Mouse (Mus musculus) c-Kit-negative CD71-positive TER-119-positive erythroid progenitor cells, embryonic 14.5 days (primary cell): ENCODE data around the gene Megf8.

ENCODE experiments used
- DNase-seq: peaks from one replicate; pipeline ENCODE4 v3.0.0-alpha.2; 2013; ENCODE audit warnings: low read depth, low spot score

Megf8 gene

GRCm38 (mm10) chr7:25279076-25279860 lies 37.7 kb upstream of the Megf8 start:
- DNase-seq = no peak

GRCm38 (mm10) chr7:25279861-25280791 lies 36.8 kb upstream of the Megf8 start:
- no peak for DNase-seq

GRCm38 (mm10) chr7:25281166-25281733 lies 35.7 kb upstream of the Megf8 start:
- DNase-seq = no peak

- DNase-seq = peak; percentile 92
Observed at GRCm38 (mm10) chr7:25281734-25282601, 35.0 kb upstream of the Megf8 start.

DNA sequence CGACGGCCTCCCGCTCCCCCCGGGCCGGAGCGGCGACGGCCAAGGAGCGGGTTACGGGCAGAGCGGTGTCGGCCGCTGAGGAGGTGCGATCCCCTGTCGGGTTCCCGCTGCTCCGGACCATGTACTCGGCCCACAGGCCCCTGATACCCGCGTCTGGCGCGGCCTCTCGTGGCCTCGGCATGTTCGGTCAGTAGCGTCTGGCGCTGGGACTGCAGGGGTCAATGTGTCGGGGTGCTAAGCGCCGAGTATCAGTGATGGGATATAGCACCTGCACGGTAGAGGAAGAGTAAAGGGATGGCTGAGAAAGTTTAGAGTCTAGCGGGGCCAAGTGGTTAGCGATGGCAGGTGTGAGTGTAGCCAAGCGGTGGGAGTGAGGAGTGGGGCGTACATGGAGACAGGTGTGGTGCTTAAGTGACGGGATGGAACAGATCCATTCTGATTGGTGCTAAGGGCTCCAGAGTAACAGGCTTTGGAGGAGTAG lies 34.2 kb upstream of the Megf8 start:
- DNase-seq = no peak

DNA sequence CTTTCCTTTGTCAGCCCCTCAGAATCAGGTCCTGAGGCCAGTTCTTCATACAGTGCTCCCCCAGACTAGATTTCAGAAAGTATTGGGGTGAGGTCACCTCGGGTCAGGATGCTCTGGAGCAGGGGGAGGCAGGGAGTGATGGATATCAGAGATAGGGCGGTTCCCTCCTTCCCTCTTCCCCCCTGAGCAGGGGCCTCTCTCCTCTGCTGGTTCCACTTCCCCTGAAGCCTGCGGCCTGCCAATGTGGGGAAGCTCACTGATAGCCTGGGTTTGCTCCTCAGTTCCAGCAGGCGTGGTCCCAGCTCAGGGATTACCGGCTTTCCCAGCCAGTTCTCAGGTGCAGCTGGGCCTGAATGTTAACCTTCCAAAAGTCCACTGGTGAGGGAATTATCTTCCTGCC lies 33.3 kb upstream of the Megf8 start:
- DNase-seq = no peak

DNA sequence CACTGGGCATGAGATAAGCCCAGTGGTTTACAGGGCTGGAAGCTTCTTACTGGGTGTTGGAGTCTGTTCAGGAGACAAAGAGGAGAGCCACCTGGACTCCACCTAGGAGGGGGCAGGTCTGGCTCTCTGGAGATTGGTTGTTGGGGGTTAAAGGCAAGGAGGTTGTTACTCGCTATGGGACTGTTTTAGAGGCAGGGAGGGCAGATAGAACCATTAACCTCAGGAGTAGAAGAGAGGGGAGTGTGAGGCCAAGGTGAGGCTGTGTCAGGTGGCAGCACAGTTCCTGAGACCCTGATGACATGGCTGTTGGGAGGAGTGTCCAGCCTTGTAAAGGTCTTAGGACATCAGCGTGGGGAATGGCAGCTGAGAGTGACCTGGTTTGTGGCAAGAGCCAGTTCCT lies 32.8 kb upstream of the Megf8 start:
- DNase-seq = no peak

DNA sequence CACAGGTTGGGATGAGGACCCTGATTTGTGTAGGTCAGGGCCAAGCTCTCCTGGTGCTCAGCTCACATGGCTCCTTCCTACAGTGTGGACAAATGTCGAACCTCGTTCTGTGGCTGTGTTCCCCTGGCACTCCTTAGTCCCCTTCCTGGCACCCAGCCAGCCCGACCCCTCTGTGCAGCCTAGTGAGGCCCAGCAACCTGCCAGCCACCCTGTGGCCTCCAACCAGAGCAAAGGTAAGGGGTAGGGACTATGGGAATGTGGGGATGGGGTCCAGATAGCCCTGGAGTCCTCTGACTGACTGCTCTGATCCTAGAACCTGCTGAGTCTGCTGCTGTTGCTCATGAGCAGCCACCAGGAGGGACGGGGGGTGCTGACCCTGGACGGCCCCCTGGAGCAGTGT lies 32.2 kb upstream of the Megf8 start:
- DNase-seq = no peak

DNA sequence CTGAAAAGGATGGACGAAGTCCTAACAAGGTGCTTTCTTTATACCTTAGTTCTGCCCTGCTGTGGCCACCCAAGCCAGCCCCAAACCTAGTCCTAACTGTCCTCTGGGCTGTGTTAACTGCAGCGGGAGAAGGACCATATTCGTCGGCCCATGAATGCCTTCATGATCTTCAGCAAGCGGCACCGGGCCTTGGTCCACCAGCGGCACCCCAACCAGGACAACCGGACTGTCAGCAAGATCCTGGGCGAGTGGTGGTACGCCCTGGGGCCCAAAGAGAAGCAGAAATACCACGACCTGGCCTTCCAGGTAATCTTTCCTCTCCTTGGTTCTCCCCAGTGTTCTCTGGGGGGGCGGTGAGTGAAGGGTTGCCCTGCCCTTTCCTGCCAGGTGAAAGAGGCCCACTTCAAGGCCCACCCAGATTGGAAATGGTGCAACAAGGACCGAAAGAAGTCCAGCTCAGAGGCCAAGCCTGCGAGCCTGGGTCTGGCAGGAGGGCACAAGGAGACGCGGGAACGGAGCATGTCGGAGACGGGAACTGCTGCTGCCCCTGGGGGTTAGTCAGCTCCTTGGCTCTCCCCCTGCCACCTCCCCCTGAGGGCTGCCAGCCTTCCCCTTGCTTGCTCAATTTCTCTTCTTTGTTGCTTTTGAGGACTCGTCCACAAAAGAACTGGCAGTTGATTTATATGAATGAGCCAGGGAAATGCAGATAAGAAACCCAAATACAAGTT lies 31.3 kb upstream of the Megf8 start:
- DNase-seq = no peak

- no peak for DNase-seq
Observed at GRCm38 (mm10) chr7:25286989-25287388, 30.0 kb upstream of the Megf8 start.

DNA sequence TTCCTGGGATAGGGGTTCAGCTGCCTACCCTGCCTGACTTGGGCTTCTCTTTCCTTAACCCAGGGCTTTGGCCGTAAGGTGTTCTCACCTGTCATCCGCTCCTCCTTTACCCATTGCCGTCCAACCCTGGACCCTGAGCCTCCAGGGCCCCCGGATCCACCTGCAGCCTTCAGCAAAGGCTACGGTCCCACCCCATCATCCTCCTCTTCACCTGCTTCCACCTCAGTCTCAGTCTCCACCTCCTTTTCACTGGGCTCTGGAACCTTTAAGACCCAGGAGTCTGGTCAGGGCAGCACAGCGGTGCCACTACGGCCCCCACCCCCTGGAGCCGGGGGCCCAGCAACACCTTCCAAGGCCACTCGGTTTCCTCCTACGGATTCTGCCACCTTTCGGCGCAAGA lies 29.0 kb upstream of the Megf8 start:
- DNase-seq = no peak

DNA sequence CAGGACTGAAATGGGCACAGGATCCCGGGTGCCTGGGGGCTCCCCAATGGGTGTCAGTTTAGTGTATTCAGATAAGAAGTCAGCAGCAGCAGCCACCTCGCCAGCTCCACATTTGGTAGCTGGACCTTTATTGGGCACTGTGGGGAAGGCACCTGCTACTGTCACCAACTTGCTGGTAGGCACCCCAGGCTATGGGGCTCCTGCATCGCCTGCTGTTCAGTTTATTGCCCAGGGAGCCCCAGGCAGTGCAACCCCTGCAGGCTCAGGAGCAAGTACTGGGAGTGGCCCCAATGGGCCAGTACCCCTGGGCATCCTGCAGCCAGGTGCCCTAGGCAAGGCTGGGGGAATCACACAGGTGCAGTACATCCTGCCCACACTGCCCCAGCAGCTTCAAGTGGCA lies 28.2 kb upstream of the Megf8 start:
- DNase-seq = no peak

- no peak for DNase-seq
Observed at GRCm38 (mm10) chr7:25289925-25290324, 27.0 kb upstream of the Megf8 start.

- no peak for DNase-seq
Observed at GRCm38 (mm10) chr7:25290463-25290862, 26.5 kb upstream of the Megf8 start.

DNA sequence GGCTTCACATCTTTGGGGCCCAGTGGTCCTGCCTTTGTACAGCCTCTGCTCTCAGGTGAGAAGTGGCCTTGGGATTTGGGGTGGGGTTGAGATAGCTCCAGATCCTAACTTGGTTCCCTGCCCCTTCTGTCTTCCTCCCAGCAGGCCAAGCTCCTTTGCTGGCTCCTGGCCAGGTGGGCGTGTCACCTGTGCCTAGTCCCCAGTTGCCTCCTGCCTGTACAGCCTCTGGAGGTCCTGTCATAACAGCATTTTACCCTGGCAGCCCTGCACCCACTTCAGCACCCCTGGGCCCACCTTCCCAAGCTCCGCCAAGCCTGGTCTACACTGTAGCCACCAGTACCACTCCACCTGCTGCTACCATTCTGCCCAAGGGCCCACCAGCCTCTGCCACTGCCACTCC lies 26.1 kb upstream of the Megf8 start:
- no peak for DNase-seq

DNA sequence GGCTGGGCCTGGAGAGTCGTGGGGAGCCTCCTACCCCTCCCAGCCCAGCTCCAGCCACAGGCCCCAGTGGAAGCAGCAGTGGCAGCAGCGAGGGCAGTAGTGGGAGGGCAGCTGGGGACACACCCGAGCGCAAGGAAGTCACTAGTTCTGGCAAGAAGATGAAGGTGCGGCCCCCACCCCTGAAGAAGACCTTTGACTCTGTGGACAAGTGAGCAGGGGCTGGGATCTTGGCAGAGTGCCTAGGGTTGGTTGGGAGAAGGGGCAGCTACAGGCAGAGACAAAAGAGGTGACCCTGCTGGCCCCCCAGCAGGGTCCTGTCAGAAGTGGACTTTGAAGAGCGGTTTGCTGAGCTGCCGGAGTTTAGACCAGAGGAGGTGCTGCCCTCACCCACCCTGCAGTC lies 24.9 kb upstream of the Megf8 start:
- no peak for DNase-seq

DNA sequence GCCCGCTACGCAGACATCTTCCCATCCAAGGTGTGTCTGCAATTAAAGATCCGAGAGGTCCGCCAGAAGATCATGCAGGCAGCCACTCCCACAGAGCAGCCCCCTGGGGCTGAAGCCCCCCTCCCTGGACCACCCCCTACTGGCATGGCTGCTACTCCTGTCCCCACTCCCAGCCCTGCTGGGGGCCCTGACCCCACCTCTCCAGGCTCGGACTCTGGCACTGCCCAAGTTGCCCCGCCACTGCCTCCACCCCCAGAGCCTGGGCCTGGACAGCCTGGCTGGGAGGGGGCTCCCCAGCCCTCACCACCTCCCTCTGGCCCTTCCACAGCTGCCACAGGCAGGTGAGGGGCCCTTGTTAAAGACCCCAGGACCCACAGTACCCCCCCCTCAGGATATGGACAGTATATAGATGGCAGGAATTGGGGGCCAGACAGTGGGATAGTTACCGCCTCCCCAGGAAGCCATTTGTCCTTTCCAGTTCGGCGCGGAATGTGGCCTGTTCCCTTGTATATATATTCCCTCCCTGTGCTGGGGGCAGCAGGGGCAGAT lies 23.7 kb upstream of the Megf8 start:
- DNase-seq = no peak

DNA sequence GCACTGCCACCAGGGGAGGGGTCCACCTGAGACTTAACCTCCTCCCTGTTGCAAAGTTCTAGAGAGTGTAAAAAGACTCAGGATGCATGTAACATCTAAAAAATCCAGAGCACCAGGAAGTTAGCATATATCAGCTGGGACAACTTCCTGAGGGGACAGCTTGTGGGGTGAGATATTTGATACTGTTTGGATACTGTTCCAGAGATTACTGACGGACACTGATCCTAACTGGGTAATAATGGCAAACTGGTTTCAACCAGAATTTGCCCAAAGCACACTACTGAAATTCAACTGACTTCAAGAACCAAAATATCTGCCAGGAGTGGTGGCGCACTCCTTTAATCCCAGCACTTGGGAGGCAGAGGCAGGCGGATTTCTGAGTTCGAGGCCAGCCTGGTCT lies 22.5 kb upstream of the Megf8 start:
- no peak for DNase-seq

- no peak for DNase-seq
Observed at GRCm38 (mm10) chr7:25294960-25295722, 21.8 kb upstream of the Megf8 start.
